8 mouse cellular contexts compared by ENCODE assay signal in the genomic region with DNA sequence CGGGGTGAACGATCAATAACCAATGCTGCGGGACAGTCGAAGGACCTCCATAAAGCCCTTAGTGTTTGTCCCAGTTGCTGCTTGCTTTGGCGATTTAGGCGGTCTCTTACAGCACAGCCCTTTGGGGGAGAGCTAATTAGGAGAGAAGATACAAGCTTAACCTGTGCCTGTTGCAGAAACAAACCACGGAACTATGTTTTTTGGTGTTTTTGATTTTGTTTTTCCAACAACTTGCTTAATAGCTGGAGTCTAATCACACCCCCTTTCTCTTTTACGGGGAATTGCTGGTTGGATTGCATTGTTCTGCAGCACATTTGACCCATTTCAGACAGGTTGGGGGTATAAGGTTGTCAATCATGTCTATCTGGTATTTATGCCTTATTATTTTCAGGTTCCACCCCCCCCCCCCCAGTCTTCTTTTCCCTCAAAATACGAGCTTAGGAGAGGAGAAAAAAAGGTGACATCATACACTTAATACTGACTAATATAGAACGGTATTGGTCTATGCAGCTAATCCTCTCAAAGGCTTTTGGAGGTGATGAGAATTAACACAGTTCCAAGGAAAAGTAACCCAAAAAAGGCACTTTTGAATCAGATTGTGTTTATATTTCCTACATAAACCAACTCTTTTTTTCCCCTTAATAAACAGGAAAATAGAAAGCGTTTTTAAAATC. TPM values are rescaled to one million over a fixed set of nuclear protein-coding genes. Genes with fewer than 3 reads are reported as not detected.
DNase-seq lines count a peak whose midpoint lies in the region; ATAC-seq and TF ChIP-seq lines count a peak whose summit lies in the region.

No protein-coding gene starts in this region.

- peaks cover 4% of the 10 kb centered on the region; the same call in 1 of the 2 replicates for H3K4me1 ChIP-seq in spleen, adult 2 months (ENCODE audit: control insufficient read depth, insufficient read depth, insufficient read length)
- no peaks in the 10 kb centered on the region; the same call in 1 of the 2 replicates for H3K4me1 ChIP-seq in limb, embryonic 13.5 days
- H3K4me1 ChIP-seq in stomach, embryonic 16.5 days (ENCODE audit: control insufficient read depth, insufficient read depth, low read length) = 0 out of 2 replicates have a peak, but pooled peaks cover 7% of the 10 kb centered on the region

- peak overlapping the region; percentile 93 for H3K27ac ChIP-seq in gastrocnemius, adult 2 months
- no peak overlapping the region for H3K27ac ChIP-seq in spleen, adult 2 months (ENCODE audit: insufficient read depth, low read length)
- peak overlapping the region; percentile 94; the same call in 1 of the 2 replicates for H3K27ac ChIP-seq in limb, embryonic 13.5 days
- H3K27ac ChIP-seq in stomach, embryonic 16.5 days (ENCODE audit: low read length) = no peak overlapping the region

- H3K27me3 ChIP-seq in spleen, adult 2 months (ENCODE audit: control insufficient read depth, insufficient read depth, low read length) = no peaks in the 10 kb centered on the region
- no peaks in the 10 kb centered on the region for H3K27me3 ChIP-seq in limb, embryonic 13.5 days
- H3K27me3 ChIP-seq in stomach, embryonic 16.5 days (ENCODE audit: control insufficient read depth, insufficient read depth, low read length) = no peaks in the 10 kb centered on the region

- TF ChIP-seq CTCF in gastrocnemius, adult 2 months (IDR thresholded peaks at IDR 0.05) = no peak
- TF ChIP-seq CTCF in spleen, adult 2 months (IDR thresholded peaks at IDR 0.05; ENCODE audit: extremely low read depth, insufficient read depth, insufficient read length, insufficient replicate concordance) = no peak

- H3K4me2 ChIP-seq in limb, embryonic 13.5 days (replicated peaks) = peak overlapping the region; percentile 93
- H3K4me2 ChIP-seq in stomach, embryonic 16.5 days (ENCODE audit: low read depth, low read length) = peak overlapping the region; percentile 100

- no peak for DNase-seq in gastrocnemius, adult 2 months
- DNase-seq in gastrocnemius, postnatal 10 days = no peak
- DNase-seq in spleen, adult 2 months (ENCODE audit: low read depth in 1 of 2, low spot score in 2 of 2) = no peak
- DNase-seq in spleen, postnatal 4 days (ENCODE audit: low spot score in 2 of 2) = no peak
- DNase-seq in right cerebral cortex, postnatal 10 days (ENCODE audit: low spot score in 2 of 2) = no peak
- no peak for DNase-seq in left cerebral cortex, adult 18-20 months (ENCODE audit: low spot score in 2 of 2)

- H3K9ac ChIP-seq in limb, embryonic 13.5 days = peak overlapping the region; percentile 88
- peak overlapping the region; percentile 86 for H3K9ac ChIP-seq in stomach, embryonic 16.5 days (ENCODE audit: low read length)

- WGBS in spleen, adult 2 months = 30% methylated on average over 11 of the region's 11 CpGs
- 8% methylated on average over 11 of the region's 11 CpGs for WGBS in limb, embryonic 13.5 days
- 8% methylated on average over 11 of the region's 11 CpGs for WGBS in stomach, embryonic 16.5 days

- ATAC-seq in limb, embryonic 13.5 days (ENCODE audit: low FRiP score, low read depth) = no peak
- ATAC-seq in stomach, embryonic 16.5 days (ENCODE audit: insufficient read depth, low FRiP score) = no peak

- H3K9me3 ChIP-seq in limb, embryonic 13.5 days = no peaks in the 10 kb centered on the region
- H3K9me3 ChIP-seq in stomach, embryonic 16.5 days (replicated peaks; ENCODE audit: control insufficient read depth, low read length) = no peaks in the 10 kb centered on the region

- intact Hi-C loops in gastrocnemius, adult 2 months (cut with DNase I) = loop anchor here (2.0 kb wide), 1 partner anchor 108 kb away; a partner anchor contains a TSS

- peak overlapping the region; percentile 88 for H3K4me3 ChIP-seq in gastrocnemius, adult 2 months
- H3K4me3 ChIP-seq in spleen, adult 2 months (ENCODE audit: extremely low read depth, insufficient read depth, insufficient read length) = peak overlapping the region; percentile 74; the same call in 1 of the 2 replicates
- peak overlapping the region; percentile 85 for H3K4me3 ChIP-seq in limb, embryonic 13.5 days
- H3K4me3 ChIP-seq in stomach, embryonic 16.5 days (replicated peaks; ENCODE audit: low read length) = peak overlapping the region; percentile 82

- TF ChIP-seq POLR2A in spleen, adult 2 months (IDR thresholded peaks at IDR 0.05; ENCODE audit: low read depth, low read length) = no peak

- H3K36me3 ChIP-seq in spleen, adult 2 months (ENCODE audit: control insufficient read depth, insufficient read depth, low read length) = no peaks in the 10 kb centered on the region
- H3K36me3 ChIP-seq in limb, embryonic 13.5 days = no peaks in the 10 kb centered on the region
- H3K36me3 ChIP-seq in stomach, embryonic 16.5 days (ENCODE audit: control insufficient read depth, insufficient read depth, low read length) = no peaks in the 10 kb centered on the region

RNA-seq across cellular contexts. Expression of a gene that starts 1.0 kb away (rescaled TPM):
- total RNA-seq in gastrocnemius, adult 2 months (2021) = 1 to 10 TPM; 9.5 to 9.9 TPM
- 1 to 10 TPM; 8.3 to 9.8 TPM for total RNA-seq in gastrocnemius, postnatal 10 days (2021)
- polyA plus RNA-seq in spleen, adult 2 months (2012; rRNA removed) = 7.2 and 10.4 TPM in 2 replicates
- polyA plus RNA-seq in limb, embryonic 13.5 days (2015; fragmentation: Nextera tagmentation; extraction: Ambion mirVana) = 18.0 and 18.9 TPM in 2 replicates
- 11.5 and 12.0 TPM in 2 replicates for polyA plus RNA-seq in stomach, embryonic 16.5 days (2015; fragmentation: Nextera tagmentation; extraction: Ambion mirVana)
- 10 to 100 TPM; 60.6 to 66.5 TPM for total RNA-seq in left cerebral cortex, adult 18-20 months (2021)

RNA-seq across cellular contexts. Expression of a gene that starts 1.6 kb away (rescaled TPM):
- 1 to 10 TPM; 2.5 to 3.1 TPM for total RNA-seq in gastrocnemius, adult 2 months (2021)
- total RNA-seq in gastrocnemius, postnatal 10 days (2021) = 1 to 10 TPM; 1.6 to 2.3 TPM
- 4.6 and 9.2 TPM in 2 replicates for polyA plus RNA-seq in spleen, adult 2 months (2012; rRNA removed)
- 3.8 and 4.0 TPM in 2 replicates for polyA plus RNA-seq in limb, embryonic 13.5 days (2015; fragmentation: Nextera tagmentation; extraction: Ambion mirVana)
- polyA plus RNA-seq in stomach, embryonic 16.5 days (2015; fragmentation: Nextera tagmentation; extraction: Ambion mirVana) = 1.5 and 1.6 TPM in 2 replicates
- total RNA-seq in left cerebral cortex, adult 18-20 months (2021) = 10 to 100 TPM; 30.8 to 33.9 TPM

Comparison
In these comparisons a context has a peak if more than half of its experiments do, and no peak if none do; other contexts are left out.
1. H3K27ac ChIP-seq: peak in gastrocnemius, adult 2 months (single experiment) and limb, embryonic 13.5 days (single experiment); none in spleen, adult 2 months (single experiment) and stomach, embryonic 16.5 days (single experiment).
2. RNA of a gene that starts 1.0 kb away (total RNA-seq): 60.6 to 66.5 TPM in left cerebral cortex, adult 18-20 months; 9.5 to 9.9 TPM in gastrocnemius, adult 2 months and 8.3 to 9.8 TPM in gastrocnemius, postnatal 10 days; every median in the first group is over 4 times any median in the second.
3. RNA of a gene that starts 1.6 kb away (total RNA-seq): 30.8 to 33.9 TPM in left cerebral cortex, adult 18-20 months; 2.5 to 3.1 TPM in gastrocnemius, adult 2 months and 1.6 to 2.3 TPM in gastrocnemius, postnatal 10 days; every median in the first group is over 4 times any median in the second.
4. Peak in every context shown above with its lines, with median percentiles within 50 percentile points of each other: H3K4me3 ChIP-seq.